Mouse (Mus musculus): ENCODE measurements around the gene Bet1l. TPM values are rescaled to one million over a fixed set of nuclear protein-coding genes. Genes with fewer than 3 reads are reported as not detected.
"Not testable (repeated sequence)": the region's sequence is repeated elsewhere in the genome, so short reads cannot be mapped to it uniquely, and the experiment has no call there.

The Bet1l gene
- 1 to 10 TPM; 6.5 to 7.7 (median 6.8) TPM for total RNA-seq (2022)

GRCm38 (mm10) chr7:140857550-140858505 is at the start of gene Bet1l:
Gene Bet1l (minus strand): TSS chr7:140857577.
- no peak for DNase-seq (ENCODE audit: low spot score in 2 of 2)

GRCm38 (mm10) chr7:140907131-140907530 is 49.8 kb upstream of the Bet1l start:
- DNase-seq (ENCODE audit: low spot score in 2 of 2) = no peak

GRCm38 (mm10) chr7:140905642-140906081 is 48.3 kb upstream of the Bet1l start:
- no peak for DNase-seq (ENCODE audit: low spot score in 2 of 2)

DNA sequence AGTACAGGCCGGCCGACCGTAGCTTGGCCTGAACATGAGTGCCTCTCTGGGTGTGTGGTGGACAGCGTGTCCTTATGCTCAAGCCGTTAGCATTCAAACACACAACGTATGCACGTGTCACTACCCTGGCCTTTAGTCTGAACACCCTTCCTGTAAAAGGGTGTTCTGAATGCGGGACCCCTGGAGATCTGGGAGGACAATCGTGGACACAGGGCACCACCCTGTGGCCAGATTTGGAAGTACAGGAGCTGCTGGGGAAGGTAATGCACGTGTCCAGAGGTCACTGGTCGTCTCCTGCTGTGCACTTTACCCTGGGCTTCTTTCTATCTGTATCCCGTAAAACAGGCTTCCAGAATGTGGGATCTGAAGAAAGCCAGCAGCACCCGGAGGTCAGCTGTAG is 45.8 kb upstream of the Bet1l start:
- peak; percentile 70 to 75 for DNase-seq (ENCODE audit: low spot score in 2 of 2)

DNA sequence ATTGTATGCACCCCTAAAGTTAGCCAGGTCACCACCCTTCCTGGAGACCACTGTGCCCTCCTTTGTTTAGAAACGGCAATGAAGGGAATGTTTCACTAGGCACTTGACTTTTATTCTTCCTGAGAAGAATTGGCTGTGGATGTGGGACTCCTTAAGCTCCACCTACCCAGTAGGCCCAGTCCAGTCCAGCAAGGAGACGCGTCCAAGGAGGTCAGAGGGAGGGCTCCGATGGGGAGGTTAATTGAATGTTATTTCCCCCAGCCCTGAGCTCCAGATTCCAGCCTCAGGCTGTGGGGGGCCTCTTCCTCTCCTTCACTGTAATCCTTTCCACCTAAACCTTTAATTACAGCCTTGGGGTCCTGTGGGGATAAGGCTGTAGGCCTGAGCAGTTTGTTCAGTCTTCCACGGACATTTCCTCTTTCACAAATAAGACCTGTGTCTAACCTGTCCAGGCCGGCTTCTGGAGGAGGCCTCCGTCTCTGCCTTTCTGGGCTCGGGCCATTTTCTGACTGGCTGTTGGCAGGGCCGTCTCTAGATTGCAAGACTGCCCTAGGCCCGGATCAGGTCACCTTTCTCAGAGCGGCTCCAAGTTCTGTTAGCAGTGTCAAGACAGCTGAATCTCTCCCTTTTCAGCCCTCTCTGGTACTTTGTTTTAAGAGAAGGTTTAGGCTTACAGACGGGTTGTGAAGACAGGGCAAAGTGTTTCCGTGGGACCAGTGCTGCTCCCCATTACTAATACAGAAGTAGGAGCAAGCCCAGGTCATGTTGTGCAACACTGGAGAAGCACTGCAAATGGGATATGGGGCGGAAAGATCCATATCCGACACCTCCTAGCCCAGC is 44.9 kb upstream of the Bet1l start:
- DNase-seq (ENCODE audit: low spot score in 2 of 2) = peak; percentile 59 to 71

DNA sequence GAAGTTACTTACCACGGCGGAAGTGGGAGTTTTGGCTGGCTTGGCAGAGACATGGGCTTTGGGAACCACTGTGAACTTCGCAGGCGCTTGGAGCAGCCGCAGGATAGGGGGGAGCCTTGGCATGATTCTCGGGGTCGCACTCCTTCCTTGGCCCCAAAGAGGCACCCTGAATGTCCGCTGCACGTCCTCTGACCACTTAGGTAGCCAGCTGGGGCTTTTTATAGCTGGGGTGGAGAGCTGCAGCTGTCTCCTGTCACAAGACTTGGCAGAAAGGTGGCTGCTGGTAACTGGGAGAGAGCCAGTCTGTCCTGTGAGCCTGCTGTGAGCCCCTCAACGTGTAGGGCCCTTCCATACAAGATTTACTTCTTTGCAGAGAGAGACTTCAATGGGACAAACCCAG is 42.8 kb upstream of the Bet1l start, which contains the start of gene Cox8b:
Gene Cox8b (minus strand): TSS at position 227 of the 400 bp plus-strand sequence.
- DNase-seq (ENCODE audit: low spot score in 2 of 2) = peak; percentile 54 to 77

DNA sequence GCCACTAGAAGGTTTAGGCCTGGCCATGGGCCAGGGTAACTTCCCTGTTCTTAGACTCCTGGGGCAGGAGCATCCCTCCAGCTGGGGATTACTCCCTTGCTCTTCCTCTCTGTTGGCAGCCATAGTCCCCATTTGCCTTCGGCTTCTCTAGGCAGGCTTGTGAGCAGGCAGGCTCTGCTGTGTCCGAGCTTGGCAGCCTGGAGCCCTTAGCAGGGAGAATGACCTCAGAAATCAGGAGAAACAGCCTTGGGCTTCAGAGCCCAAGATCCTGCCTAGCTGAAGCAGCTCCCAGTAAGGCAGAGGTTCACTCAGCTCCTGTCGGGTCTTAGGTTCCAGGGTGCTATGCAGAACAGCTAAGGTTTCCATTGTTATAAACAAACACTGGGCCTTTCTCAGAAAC is 41.7 kb upstream of the Bet1l start:
- DNase-seq (ENCODE audit: low spot score in 2 of 2) = no peak

- no peak for DNase-seq (ENCODE audit: low spot score in 2 of 2)
Measured at GRCm38 (mm10) chr7:140897863-140898262, 40.5 kb upstream of the Bet1l start.

DNA sequence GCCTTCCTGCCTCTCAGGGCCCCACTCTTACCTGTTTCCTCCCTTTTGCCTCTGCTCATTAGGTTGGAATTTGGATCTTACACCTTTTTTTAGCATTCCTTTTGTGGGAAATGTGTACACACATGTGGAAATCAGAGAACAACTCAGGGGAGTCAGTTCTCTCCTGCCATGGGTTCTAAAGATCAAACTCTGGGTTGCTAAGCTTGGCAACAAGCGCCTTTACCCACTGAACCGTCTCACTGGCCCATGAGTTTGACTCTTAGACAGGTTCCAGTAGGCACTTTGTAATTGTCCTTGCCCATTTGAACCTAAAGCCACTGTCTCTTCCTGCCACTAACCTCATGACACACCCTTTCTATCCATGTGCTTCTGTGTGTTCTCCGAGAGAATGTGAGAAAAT is 37.2 kb upstream of the Bet1l start:
- no peak for DNase-seq (ENCODE audit: low spot score in 2 of 2)

- DNase-seq (ENCODE audit: low spot score in 2 of 2) = no peak
Measured at GRCm38 (mm10) chr7:140894031-140894430, 36.7 kb upstream of the Bet1l start.

DNA sequence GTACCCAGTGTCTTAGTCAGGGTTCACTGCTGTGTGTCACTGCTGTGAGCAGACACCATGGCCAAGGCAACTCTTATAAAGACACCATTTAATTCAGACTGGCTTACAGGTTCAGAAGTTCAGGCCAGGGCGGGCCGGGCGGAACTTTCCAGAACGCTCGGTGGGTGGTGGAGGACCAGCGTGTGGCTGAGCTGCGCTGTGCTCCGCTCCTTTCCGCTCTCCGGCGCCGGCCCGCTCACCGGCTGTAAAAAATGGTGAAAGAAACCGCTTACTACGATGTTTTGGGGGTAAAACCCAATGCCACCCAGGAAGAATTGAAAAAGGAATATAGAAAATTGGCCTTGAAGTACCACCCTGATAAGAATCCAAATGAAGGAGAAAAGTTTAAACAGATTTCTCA is 33.3 kb upstream of the Bet1l start:
- DNase-seq (ENCODE audit: low spot score in 2 of 2) = not testable (repeated sequence)

- no peak for DNase-seq (ENCODE audit: low spot score in 2 of 2)
Measured at GRCm38 (mm10) chr7:140882469-140882803, 25.1 kb upstream of the Bet1l start.

- DNase-seq (ENCODE audit: low spot score in 2 of 2) = peak; percentile 85 to 90
Measured at GRCm38 (mm10) chr7:140881696-140882468, 24.5 kb upstream of the Bet1l start, which contains the start of the genes Psmd13 and Sirt3. Gene Psmd13 (plus strand): TSS chr7:140881968. Gene Sirt3 (minus strand): TSS chr7:140882309.

DNA sequence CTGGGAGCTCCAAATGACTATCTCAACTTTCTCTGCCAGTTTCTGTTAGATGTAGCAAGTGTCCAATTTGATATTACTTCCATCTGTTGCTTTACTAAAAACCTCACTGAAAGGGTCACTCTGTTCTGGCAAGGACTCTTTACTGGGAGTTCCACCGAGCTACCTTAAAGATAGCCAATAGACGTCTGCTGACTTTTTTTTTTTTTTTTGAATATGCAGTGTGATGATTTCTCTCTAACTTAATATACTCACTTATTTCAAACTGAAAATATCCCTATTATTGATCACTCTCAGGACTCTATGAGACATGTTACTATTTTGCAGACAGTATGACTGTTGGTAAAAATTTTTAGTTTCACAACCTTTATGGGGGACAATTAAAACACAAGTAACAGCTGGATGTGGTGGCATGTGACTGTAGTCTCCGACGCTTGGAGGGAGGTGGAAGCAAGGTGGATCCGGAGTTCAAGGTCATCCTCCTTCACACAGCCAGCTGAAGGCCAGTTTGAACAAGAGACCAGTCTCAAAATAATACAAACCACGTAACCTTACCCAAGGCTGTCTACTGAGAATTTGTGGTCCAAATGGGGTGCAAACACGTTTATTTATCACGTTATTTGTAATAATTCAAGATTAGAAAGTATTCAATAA is 23.6 kb upstream of the Bet1l start:
- no peak for DNase-seq (ENCODE audit: low spot score in 2 of 2)

- DNase-seq (ENCODE audit: low spot score in 2 of 2) = no peak
Measured at GRCm38 (mm10) chr7:140880419-140880818, 23.0 kb upstream of the Bet1l start.

- no peak for DNase-seq (ENCODE audit: low spot score in 2 of 2)
Measured at GRCm38 (mm10) chr7:140879355-140879754, 22.0 kb upstream of the Bet1l start.

GRCm38 (mm10) chr7:140877364-140877763 is 20.0 kb upstream of the Bet1l start:
- DNase-seq (ENCODE audit: low spot score in 2 of 2) = no peak

- no peak for DNase-seq (ENCODE audit: low spot score in 2 of 2)
Measured at GRCm38 (mm10) chr7:140874224-140874623, 16.8 kb upstream of the Bet1l start.

DNA sequence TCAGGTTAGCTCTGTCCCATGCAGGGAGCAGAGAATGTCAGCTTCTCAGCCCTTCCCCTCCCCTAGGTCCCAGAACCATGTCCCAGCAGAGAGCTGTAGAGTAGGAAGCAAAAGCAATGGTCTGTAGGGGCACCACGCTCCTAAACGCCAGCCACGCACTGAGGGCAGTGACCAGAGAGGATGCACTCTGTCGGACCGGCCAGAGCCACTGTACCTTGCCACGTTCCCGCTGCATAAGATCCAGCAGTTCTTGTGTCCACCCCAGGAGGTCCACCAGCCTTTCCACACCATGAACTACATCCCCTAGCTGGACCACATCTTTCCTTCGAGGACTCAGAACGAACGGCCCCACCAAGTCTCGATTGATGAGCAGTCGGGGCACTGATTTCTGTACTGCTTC is 7.4 kb upstream of the Bet1l start:
- no peak for DNase-seq (ENCODE audit: low spot score in 2 of 2)

- DNase-seq (ENCODE audit: low spot score in 2 of 2) = no peak
Measured at GRCm38 (mm10) chr7:140860728-140861127, 3.4 kb upstream of the Bet1l start.

DNA sequence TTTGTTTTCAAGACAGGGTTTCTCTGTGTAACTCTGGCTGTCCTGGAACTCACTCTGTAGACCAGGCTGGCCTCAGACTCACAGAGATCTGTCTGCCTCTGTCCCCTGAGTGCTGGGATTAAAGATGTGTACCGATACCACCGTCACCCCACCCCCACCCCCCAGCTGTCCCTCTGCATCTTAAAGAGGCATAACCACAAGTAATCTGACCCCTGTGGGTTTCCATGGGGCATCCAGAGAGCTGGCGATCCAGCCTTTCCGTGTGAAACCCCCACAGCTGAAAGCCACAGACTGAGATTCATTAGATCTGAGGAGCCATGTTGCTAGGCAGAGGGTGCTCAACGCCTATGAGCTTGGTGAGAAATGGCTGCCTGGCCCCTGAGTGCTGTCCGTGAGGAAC is 2.6 kb upstream of the Bet1l start:
- no peak for DNase-seq (ENCODE audit: low spot score in 2 of 2)

All from gastrocnemius, adult 8-10 months (tissue).